Mouse (Mus musculus): ENCODE measurements around the gene Oip5. TPM values are rescaled to one million over a fixed set of nuclear protein-coding genes. Genes with fewer than 3 reads are reported as not detected.
A peak's percentile ranks its signal among the peaks of the same experiment; 100 is the strongest.

Gene Oip5
- polyA plus RNA-seq, 1 experiment from 2014 or later: 12.4 TPM

DNA sequence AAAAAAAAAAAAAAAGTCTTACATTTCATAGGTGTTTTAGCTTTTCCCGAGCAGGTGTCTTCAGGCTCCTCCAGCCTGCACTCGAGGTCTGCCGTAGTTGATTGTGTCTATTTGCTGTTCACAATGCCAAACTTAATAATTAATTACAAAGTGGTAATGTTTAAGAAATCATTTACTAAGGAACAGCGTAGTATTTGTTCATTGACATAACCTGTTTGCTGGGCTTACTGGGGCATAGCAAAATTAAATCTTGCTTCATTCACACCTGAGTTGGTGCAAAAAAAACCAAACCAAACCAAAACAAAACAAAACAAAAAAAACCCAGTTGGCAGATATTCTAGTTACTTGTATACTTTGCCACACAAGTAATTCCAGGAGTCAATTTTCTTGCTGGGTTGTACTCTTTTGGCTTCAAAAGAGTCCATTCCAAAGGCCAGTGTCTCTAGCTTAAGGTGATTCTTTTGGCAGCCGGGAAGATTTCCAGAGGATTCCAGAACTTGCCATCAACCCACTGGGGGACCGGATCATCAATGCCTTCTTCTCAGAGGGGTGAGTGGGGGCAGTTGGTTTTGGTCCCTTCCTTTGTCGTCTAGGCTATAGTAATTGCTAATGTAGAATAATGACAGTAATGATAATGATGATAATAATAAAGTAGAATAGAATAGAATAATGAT, 52.0 kb downstream of the Oip5 start:
- ATAC-seq (replicated peaks; ENCODE audit: low FRiP score, low read depth) (no peak; the same call in 1 of the 2 replicates), DNase-seq (ENCODE audit: low spot score) (peak; percentile 22)
- Histone ChIP-seq H3K9me3 (replicated peaks; ENCODE audit: low read length) (no peaks in the 10 kb centered on the region), H3K36me3 (ENCODE audit: insufficient read depth, low read length) (no peaks in the 10 kb centered on the region), H3K4me2 (ENCODE audit: low read length) (no peak overlapping the region), H3K9ac (ENCODE audit: low read depth, low read length) (no peak overlapping the region), H3K27ac (peak overlapping the region; percentile 44; the same call in 1 of the 2 replicates), H3K4me3 (replicated peaks; ENCODE audit: low read depth, low read length) (no peak overlapping the region), H3K27me3 (ENCODE audit: insufficient read depth, low read length) (no peaks in the 10 kb centered on the region), H3K4me1 (replicated peaks; ENCODE audit: insufficient read depth, low read length) (no peaks in the 10 kb centered on the region)
- TF ChIP-seq CTCF (IDR thresholded peaks at IDR 0.05; ENCODE audit: low read depth): no peak
- WGBS: 68% methylated on average over 7 of the region's 7 CpGs

GRCm38 (mm10) chr2:119565284-119565683, 53.0 kb downstream of the Oip5 start:
- WGBS: 82% methylated on average over 4 of the region's 4 CpGs
- DNase-seq (ENCODE audit: low spot score): no peak
- Histone ChIP-seq H3K4me1 (replicated peaks; ENCODE audit: insufficient read depth, low read length) (no peaks in the 10 kb centered on the region), H3K27ac (no peak overlapping the region), H3K9me3 (replicated peaks; ENCODE audit: low read length) (no peaks in the 10 kb centered on the region), H3K4me3 (replicated peaks; ENCODE audit: low read depth, low read length) (no peak overlapping the region), H3K9ac (ENCODE audit: low read depth, low read length) (no peak overlapping the region), H3K36me3 (ENCODE audit: insufficient read depth, low read length) (no peaks in the 10 kb centered on the region), H3K4me2 (ENCODE audit: low read length) (no peak overlapping the region), H3K27me3 (ENCODE audit: insufficient read depth, low read length) (no peaks in the 10 kb centered on the region)
- no peak for ATAC-seq (replicated peaks; ENCODE audit: low FRiP score, low read depth)
- no peak for TF ChIP-seq CTCF (IDR thresholded peaks at IDR 0.05; ENCODE audit: low read depth)

DNA sequence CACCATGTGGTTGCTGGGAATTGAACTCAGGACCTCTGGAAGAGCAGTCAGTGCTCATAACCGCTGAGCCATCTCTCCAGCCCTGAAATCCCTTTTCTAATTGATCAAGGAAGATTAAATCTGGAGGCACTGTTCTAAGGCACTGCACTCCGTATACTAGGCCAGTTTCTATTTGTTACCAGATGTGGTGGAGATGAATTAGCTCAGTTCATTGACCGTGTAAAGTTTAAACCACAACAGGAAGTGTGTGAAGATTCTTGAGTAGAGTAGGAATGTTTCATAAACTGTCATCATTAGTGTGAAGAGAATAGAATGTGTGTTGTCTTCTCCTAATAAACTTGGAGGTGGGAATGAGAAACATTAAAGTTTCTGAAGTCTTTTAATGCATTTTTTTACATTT, 56.5 kb downstream of the Oip5 start:
- Histone ChIP-seq H3K9me3 (replicated peaks; ENCODE audit: low read length) (no peaks in the 10 kb centered on the region), H3K27me3 (ENCODE audit: insufficient read depth, low read length) (no peaks in the 10 kb centered on the region), H3K4me3 (replicated peaks; ENCODE audit: low read depth, low read length) (no peak overlapping the region), H3K9ac (ENCODE audit: low read depth, low read length) (no peak overlapping the region), H3K4me1 (replicated peaks; ENCODE audit: insufficient read depth, low read length) (no peaks in the 10 kb centered on the region), H3K27ac (no peak overlapping the region), H3K36me3 (ENCODE audit: insufficient read depth, low read length) (no peaks in the 10 kb centered on the region), H3K4me2 (ENCODE audit: low read length) (no peak overlapping the region)
- DNase-seq (ENCODE audit: low spot score) (no peak), ATAC-seq (replicated peaks; ENCODE audit: low FRiP score, low read depth) (no peak)
- TF ChIP-seq CTCF (IDR thresholded peaks at IDR 0.05; ENCODE audit: low read depth): no peak
- 72% methylated on average over 3 of the region's 3 CpGs for WGBS

Other genes starting within 250 kb of the Oip5 start
- 3.5 TPM in 2 replicates for gene Ino80, start 140.8 kb downstream of the Oip5 start, polyA plus RNA-seq (2015; fragmentation: Nextera tagmentation; extraction: Ambion mirVana)
- gene Exd1, start 70.8 kb downstream of the Oip5 start, polyA plus RNA-seq (2015; fragmentation: Nextera tagmentation; extraction: Ambion mirVana): 0.29 and 0.47 TPM in 2 replicates
- 68.8 and 72.2 TPM in 2 replicates for gene Chp1, start 70.8 kb downstream of the Oip5 start, polyA plus RNA-seq (2015; fragmentation: Nextera tagmentation; extraction: Ambion mirVana)
- 31.9 and 38.7 TPM in 2 replicates for gene Nusap1, start 171 bp downstream of the Oip5 start, polyA plus RNA-seq (2015; fragmentation: Nextera tagmentation; extraction: Ambion mirVana)
- gene Ndufaf1, start 44.4 kb upstream of the Oip5 start, polyA plus RNA-seq (2015; fragmentation: Nextera tagmentation; extraction: Ambion mirVana): 50.0 and 54.3 TPM in 2 replicates
- 37.6 and 39.0 TPM in 2 replicates for gene Rtf1, start 56.6 kb upstream of the Oip5 start, polyA plus RNA-seq (2015; fragmentation: Nextera tagmentation; extraction: Ambion mirVana)
- gene Itpka, start 123.9 kb upstream of the Oip5 start, polyA plus RNA-seq (2015; fragmentation: Nextera tagmentation; extraction: Ambion mirVana): 0.83 and 1.1 TPM in 2 replicates
- gene Ltk, start 142.0 kb upstream of the Oip5 start, polyA plus RNA-seq (2015; fragmentation: Nextera tagmentation; extraction: Ambion mirVana): 0.52 and 0.53 TPM in 2 replicates
- 15.7 and 19.0 TPM in 2 replicates for gene Rpap1, start 169.1 kb upstream of the Oip5 start, polyA plus RNA-seq (2015; fragmentation: Nextera tagmentation; extraction: Ambion mirVana)
- 7.7 and 9.7 TPM in 2 replicates for gene Tyro3, start 179.3 kb upstream of the Oip5 start, polyA plus RNA-seq (2015; fragmentation: Nextera tagmentation; extraction: Ambion mirVana)

All from kidney, postnatal 0 days (tissue).